Mouse (Mus musculus) ES-Bruce4 (cell line): ENCODE measurements around the gene Pcsk5. TPM values are rescaled to one million over a fixed set of nuclear protein-coding genes. Genes with fewer than 3 reads are reported as not detected.
A peak's percentile ranks its signal among the peaks of the same experiment; 100 is the strongest.

Source experiments
- H3K27ac ChIP-seq: 2 replicates; pipeline ENCODE4 v1.5.1; 2012; ENCODE audit warnings: low read length, inconsistent platforms; ENCODE audit not compliant: insufficient read depth
- H3K27me3 ChIP-seq: 2 replicates; pipeline ENCODE4 v1.6.1; 2012; ENCODE audit warnings: mild to moderate bottlenecking, low read length, inconsistent platforms; ENCODE audit not compliant: control insufficient read depth, poor library complexity, insufficient read depth, severe bottlenecking
- H3K36me3 ChIP-seq: 2 replicates; pipeline ENCODE4 v1.6.1; 2012; ENCODE audit warnings: inconsistent platforms, mild to moderate bottlenecking, low read length, moderate library complexity; ENCODE audit not compliant: control insufficient read depth, poor library complexity, insufficient read depth, severe bottlenecking
- H3K4me1 ChIP-seq: one replicate; pipeline ENCODE4 v1.8.1; 2011; ENCODE audit warnings: low read length; ENCODE audit not compliant: control insufficient read depth, insufficient read depth
- H3K4me3 ChIP-seq: 2 replicates; pipeline ENCODE4 v1.5.1; 2011; ENCODE audit warnings: low read depth, mild to moderate bottlenecking, low read length
- H3K9ac ChIP-seq: 2 replicates; pipeline ENCODE4 v1.6.1; 2012; ENCODE audit warnings: low read depth, mild to moderate bottlenecking, inconsistent platforms; ENCODE audit not compliant: poor library complexity, severe bottlenecking
- H3K9me3 ChIP-seq: replicated peaks from 2 replicates; pipeline ENCODE4 v1.6.1; 2012; ENCODE audit warnings: mild to moderate bottlenecking, low read length, inconsistent platforms; ENCODE audit not compliant: control insufficient read depth, poor library complexity, insufficient read depth, severe bottlenecking
- CTCF ChIP-seq: IDR thresholded peaks from one replicate; pipeline ENCODE4 v1.8.1; 2011; ENCODE audit warnings: low read depth, low read length
- EP300 ChIP-seq: IDR thresholded peaks from 2 replicates; pipeline ENCODE4 v1.6.1; 2011; ENCODE audit warnings: low read depth, low read length; ENCODE audit not compliant: insufficient read depth
- POLR2A ChIP-seq: IDR thresholded peaks from one replicate; pipeline ENCODE4 v1.8.1; 2011; ENCODE audit warnings: low read length; ENCODE audit not compliant: insufficient read depth
- polyA plus RNA-seq: library from polyadenylated mRNA; stranded (reverse); fragments of >200 nt; gene quantifications from 2 replicates; pipeline ENCODE4 v1.2.4, GENCODE M21; 2011; ENCODE audit warnings: low read depth; ENCODE audit not compliant: missing spikeins, insufficient read depth, insufficient read length

Pcsk5 gene
- polyA plus RNA-seq, 1 experiment: 0.33 TPM

DNA sequence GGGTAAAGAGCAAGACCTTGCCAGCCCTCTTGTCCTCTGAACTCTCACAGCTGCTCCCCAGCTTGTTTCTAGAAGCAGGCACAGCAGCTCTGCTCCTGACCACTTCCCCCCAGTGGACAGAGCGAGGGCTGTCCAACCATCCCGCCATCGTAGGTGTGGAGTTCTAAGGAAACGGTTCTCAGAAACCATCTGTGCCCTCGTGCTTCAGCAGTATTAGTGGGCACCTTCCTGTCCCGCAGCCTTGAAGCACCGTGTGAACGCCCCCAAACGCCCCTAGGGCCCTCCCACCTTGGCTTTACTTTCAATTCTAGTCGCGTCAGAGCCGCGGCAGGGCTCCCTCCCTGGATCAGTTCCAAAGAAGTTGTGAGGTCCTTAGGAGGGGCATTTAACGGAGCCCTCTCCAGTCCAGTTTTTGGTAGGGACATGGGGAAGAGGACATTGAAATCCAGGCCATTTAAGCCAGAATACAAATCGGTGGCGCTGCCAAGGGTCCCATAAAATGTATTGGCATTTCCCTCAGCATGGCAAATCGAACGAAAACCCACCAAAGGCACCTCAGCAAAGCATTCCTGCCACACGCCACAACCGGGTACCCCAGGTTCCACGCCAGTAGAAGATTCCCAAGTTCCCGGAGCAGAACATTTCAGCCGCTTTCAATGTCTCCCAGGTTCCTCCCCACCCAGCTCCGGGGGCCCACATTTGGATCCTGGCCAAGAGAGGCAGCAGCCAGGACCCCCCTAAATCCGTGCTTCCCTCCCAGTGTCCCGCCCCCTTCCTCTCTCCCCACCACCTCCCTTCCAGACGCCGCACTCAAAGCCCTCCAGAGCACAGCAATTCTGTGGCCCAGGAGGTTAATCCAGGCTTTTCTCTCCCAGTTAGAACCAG, 1.5 kb downstream of the Pcsk5 start:
- Histone ChIP-seq H3K9ac (no peak overlapping the region), H3K9me3 (no peaks in the 10 kb centered on the region), H3K27ac (no peak overlapping the region), H3K4me3 (peak overlapping the region; percentile 59), H3K27me3 (peaks cover 4% of the 10 kb centered on the region), H3K36me3 (no peaks in the 10 kb centered on the region), H3K4me1 (no peaks in the 10 kb centered on the region)
- no peak for TF ChIP-seq CTCF
- TF ChIP-seq EP300: no peak
- no peak for TF ChIP-seq POLR2A

DNA sequence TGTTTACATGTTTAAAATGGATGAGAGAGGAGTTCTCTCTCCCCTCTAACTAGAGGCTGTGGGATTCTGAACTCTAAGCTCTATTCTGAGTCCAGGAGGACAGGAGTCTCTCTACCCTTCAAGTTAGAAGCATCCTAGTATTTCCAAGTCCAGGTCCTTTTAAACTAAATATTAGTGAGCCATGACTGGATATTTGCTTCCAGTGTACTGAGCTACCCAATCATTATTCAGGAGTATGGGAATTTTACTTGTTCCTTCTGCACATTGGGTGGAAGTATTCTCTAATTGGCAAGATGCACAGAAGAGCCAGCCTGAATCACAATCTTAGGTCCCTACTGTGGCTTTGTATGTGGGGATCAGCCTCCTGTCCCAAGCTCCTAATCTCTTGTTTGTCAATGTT, 2.5 kb downstream of the Pcsk5 start:
- no peak overlapping the region for H3K9ac ChIP-seq
- H3K4me1 ChIP-seq: no peaks in the 10 kb centered on the region
- no peak overlapping the region for H3K4me3 ChIP-seq
- H3K27ac ChIP-seq: no peak overlapping the region
- H3K9me3 ChIP-seq: no peaks in the 10 kb centered on the region
- no peaks in the 10 kb centered on the region for H3K36me3 ChIP-seq
- H3K27me3 ChIP-seq: peaks cover 4% of the 10 kb centered on the region
- TF ChIP-seq EP300 (no peak), CTCF (no peak), POLR2A (no peak)

- Histone ChIP-seq H3K4me3 (no peak overlapping the region), H3K27ac (no peak overlapping the region), H3K27me3 (peaks cover 3% of the 10 kb centered on the region), H3K4me1 (no peaks in the 10 kb centered on the region), H3K9me3 (no peaks in the 10 kb centered on the region), H3K9ac (no peak overlapping the region), H3K36me3 (no peaks in the 10 kb centered on the region)
- TF ChIP-seq CTCF (no peak), EP300 (no peak), POLR2A (no peak)
These were observed 6.1 kb downstream of the Pcsk5 start for GRCm38 (mm10) chr19:17831376-17831775.

DNA sequence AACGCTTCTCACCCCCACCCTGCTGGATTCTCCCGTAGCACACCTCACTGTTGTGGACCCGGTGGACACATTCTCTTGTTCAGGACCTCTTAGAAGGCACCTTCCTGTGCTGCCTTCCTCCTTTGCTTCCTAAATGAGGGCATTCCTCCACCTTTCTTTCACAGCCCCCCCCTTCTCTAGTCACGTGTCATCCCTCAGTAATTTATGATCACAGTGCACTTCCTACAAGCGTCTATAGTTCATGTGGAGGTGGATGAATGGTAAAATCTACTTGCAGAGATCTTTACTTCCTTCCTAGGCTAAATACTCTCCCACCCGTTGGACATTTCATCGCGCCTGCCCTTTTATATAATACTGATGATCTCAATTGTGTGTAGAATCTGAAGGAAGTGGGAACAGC, 9.0 kb downstream of the Pcsk5 start:
- Histone ChIP-seq H3K4me1 (no peaks in the 10 kb centered on the region), H3K9ac (no peak overlapping the region), H3K27ac (no peak overlapping the region), H3K9me3 (no peaks in the 10 kb centered on the region), H3K4me3 (no peak overlapping the region), H3K36me3 (no peaks in the 10 kb centered on the region), H3K27me3 (no peaks in the 10 kb centered on the region)
- TF ChIP-seq POLR2A (no peak), CTCF (no peak), EP300 (no peak)

DNA sequence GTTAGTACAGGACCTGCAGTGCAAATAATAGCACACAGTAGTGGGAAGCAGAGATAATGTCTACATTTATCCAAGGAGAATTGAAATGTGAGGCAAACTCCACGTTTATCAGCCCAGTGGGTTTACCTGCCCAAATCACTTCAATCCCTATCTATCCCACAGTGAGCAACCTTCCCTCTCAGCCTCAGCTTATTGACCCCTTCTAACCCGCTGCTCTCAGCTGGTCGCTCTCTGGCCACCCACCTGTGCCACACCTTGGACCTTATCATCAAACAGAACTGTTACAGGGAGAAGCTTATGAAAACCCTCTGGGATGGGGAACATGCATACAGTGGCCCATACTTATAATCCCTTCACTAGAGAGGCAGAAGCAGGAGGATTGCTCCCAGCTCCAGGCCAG, 10.7 kb downstream of the Pcsk5 start:
- Histone ChIP-seq H3K9me3 (no peaks in the 10 kb centered on the region), H3K36me3 (no peaks in the 10 kb centered on the region), H3K4me3 (no peak overlapping the region), H3K9ac (no peak overlapping the region), H3K27me3 (no peaks in the 10 kb centered on the region), H3K27ac (no peak overlapping the region), H3K4me1 (no peaks in the 10 kb centered on the region)
- no peak for TF ChIP-seq EP300

DNA sequence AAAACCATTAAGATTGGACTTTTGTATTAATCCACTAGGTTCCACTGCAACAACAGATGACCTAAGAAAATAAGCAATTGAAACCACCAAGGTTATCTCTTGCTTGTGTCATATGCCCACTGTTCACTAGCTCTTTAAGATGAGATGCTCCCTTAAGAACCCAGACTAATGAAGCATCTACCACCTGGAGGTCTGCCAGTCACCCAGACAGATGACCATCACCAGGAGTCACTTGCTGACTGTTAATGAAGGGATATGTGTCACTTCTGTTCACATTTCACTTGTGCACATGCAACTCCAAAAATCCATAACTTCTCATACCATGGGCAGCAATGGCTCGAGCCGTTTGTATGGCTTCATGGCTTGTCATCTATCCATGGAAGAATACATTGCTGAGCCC, 17.4 kb downstream of the Pcsk5 start:
- H3K27ac ChIP-seq: no peak overlapping the region
- H3K4me1 ChIP-seq: no peaks in the 10 kb centered on the region
- H3K9me3 ChIP-seq: no peaks in the 10 kb centered on the region
- no peak overlapping the region for H3K9ac ChIP-seq
- H3K4me3 ChIP-seq: no peak overlapping the region
- H3K27me3 ChIP-seq: no peaks in the 10 kb centered on the region
- TF ChIP-seq POLR2A: no peak
- no peak for TF ChIP-seq EP300
- TF ChIP-seq CTCF: no peak
- no peaks in the 10 kb centered on the region for H3K36me3 ChIP-seq
